Mouse (Mus musculus): ENCODE data around the gene B9d2.

DNA sequence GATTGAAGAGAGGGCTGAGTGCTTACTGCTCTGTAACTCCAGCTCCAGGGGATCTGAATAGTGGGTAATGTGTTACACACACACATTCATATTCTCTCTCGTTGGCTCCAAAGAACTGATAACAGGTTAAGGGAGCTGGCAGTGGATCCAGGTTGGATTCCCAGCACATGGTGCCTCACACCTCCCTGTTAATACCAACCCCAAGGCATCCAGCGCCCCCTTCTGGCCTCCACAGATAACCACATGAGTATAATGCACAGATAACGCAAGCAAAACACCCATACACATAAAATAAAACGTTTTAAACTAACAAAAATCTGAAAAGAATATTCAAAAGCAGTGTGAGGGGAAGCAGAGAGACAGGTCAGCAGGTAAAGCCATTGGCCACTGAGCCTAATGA, 8.1 kb upstream of the B9d2 start:
- TF ChIP-seq CTCF (IDR thresholded peaks at IDR 0.05; ENCODE audit: low read depth, low read length) (peak; percentile 37; the same call in 1 of the 2 replicates), POLR2A (IDR thresholded peaks at IDR 0.05; ENCODE audit: extremely low read depth, insufficient read depth, low read length) (no peak)
